Mouse (Mus musculus) urinary bladder, postnatal 36 days (tissue): Measurements from ENCODE around the gene Plek.
"Not testable (repeated sequence)": the region's sequence is repeated elsewhere in the genome, so short reads cannot be mapped to it uniquely, and the experiment has no call there.

ENCODE experiments used
- DNase-seq, 2 experiments: peaks; one replicate each; pipeline ENCODE4 v3.0.0; 2022; ENCODE audit warnings: low spot score in 2 of 2, mixed read lengths in 1 of 2

The Plek gene

GRCm38 (mm10) chr11:17051545-17052475 lies at the start of gene Plek, which contains the start of gene Cnrip1:
Gene Plek (minus strand): TSS chr11:17052381.
Gene Cnrip1 (plus strand): TSS chr11:17051586.
- peak; percentile 18 to 60 for DNase-seq

- peak in 1 of 2 experiments; percentile 4 for DNase-seq
Measured at GRCm38 (mm10) chr11:17086106-17086505, 33.9 kb upstream of the Plek start.

- DNase-seq: no peak
Measured at GRCm38 (mm10) chr11:17083866-17084265, 31.7 kb upstream of the Plek start.

DNA sequence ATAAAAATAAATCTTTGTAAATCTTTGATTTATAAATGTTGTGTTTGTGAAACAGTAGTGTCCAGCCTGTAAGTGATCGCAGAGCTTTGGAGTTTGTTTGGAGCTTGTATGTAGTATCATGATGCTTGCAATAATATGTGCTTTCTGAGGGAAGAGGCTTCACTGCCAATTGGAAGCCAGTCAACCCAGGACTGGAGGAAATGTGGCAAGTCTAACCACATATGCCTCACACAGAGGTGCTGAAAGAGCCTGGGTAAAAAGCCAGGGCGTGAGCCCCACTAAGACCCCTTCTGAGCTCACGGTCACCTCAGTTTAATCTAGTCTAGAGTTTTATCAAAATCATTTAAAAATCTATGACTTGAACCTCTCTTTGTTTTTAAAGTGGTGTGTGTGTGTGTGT lies 31.3 kb upstream of the Plek start:
- no peak for DNase-seq

DNA sequence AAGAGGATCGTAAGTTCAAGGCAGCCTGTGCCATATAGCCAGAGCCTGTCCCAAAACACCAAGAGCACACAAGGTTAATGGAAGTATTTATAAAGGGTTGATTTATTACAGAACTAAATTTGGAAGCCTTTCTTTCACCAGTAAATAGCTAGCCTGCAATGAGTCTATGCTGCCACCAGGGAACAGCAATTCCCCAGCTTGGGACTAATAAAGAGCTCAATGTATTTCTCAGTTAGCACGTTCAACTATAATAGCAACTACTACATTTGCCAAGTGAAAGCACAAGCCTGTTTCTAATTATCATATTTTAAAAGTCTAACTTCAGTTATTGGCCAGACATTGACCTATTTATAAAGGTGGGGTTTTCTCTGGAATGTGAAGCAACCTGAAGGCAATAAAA lies 30.8 kb upstream of the Plek start:
- DNase-seq: no peak

DNA sequence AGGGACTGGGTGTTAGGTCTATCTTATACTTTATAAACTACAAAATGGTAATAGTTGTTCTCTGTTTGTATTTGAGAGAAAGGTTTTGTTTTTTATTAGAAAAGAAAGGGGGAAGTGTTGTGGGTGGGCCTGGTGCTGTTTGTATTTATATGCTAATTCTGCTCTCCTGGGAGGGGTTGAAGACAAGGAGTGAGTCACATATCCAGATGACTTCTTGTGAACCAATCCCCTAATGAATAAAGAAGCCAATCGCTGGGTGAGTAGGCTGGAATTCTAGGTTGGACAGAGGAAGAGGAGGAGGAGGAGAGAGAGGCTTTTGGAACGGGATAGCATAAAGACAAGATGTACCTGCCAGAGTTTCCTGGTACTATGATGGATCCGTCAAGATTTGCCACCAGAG lies 29.9 kb upstream of the Plek start:
- no peak for DNase-seq

DNA sequence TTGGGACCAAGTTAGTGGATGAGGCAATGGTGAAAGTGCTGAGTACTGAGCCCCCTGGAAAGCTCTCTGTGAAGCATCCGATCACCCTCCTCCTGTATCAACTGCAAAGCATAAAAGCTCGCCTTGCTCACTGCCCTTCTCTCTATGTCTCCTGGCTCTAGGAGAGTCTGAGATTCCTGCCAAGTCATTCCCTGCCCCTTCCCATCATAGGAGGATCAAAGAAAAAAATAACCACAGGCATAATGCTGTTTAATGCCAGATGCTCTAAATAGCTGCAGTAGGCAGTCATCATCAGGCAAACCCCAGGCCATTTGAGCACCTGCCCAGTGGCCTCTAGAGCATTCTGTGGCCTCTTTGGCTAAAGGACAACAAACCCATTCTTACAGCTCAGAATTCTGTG lies 23.5 kb upstream of the Plek start:
- no peak for DNase-seq

- DNase-seq: not testable (repeated sequence)
Measured at GRCm38 (mm10) chr11:17069360-17069759, 17.2 kb upstream of the Plek start.

GRCm38 (mm10) chr11:17052476-17053049 lies 382 bp upstream of the Plek start:
- no peak for DNase-seq

- no peak for DNase-seq
Measured at GRCm38 (mm10) chr11:17045806-17046205, 6.4 kb downstream of the Plek start.

DNA sequence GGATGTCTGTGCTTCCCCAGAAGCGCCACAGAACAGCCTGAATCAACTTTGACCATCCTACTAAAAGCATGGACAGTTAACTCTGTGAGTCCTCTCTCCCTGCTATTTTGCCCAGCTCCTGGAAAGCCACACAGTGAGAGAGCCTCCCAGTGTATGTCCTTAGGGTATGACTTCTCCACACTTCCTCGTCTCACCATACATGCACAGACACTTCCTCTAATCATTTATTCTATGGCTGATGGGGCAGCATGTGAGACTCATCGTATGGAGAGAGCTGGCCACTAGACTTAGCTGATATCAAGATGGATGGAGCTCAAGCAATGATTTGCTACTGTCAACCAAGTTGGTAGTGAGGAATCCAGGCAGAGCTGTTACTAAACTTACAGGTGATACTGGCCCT lies 28.2 kb downstream of the Plek start:
- no peak for DNase-seq

DNA sequence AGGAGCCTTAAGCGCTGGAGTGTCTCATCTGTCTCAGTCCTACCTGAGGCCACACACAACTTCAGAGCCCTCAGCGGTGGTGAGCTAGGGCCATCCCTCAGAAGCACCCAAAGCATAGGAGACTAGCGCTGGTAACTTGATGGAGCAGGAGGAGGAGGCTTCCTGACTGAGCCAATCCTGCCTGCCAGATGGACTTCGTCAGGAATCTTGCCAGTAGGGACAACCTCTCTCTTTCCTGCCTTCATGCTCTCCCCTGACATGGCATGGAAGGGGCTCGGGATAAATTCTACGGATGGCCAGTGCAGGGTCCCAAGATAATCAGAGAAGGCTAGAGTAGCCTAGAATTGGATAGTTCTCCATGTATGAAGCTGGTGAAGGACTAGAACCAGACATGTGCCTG lies 29.0 kb downstream of the Plek start:
- no peak for DNase-seq

DNA sequence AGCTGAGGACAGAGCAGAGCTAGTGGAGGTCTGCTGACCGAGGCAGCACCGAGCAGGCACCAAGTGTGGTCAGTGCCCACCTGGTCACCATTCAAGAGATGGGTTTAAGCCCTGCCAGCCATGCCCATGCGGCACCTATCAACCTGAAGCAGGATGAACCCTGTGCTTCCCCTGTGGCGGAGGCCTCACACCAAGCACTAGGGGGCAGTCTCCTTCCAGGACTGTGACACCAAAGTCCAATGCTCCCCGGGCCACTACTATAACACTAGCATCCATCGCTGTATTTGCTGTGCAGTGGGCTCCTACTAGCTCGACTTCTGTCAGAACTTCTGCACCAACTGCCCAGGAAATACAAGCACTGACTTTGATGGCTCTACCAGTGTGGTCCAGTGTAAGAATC lies 32.9 kb downstream of the Plek start:
- no peak for DNase-seq

DNA sequence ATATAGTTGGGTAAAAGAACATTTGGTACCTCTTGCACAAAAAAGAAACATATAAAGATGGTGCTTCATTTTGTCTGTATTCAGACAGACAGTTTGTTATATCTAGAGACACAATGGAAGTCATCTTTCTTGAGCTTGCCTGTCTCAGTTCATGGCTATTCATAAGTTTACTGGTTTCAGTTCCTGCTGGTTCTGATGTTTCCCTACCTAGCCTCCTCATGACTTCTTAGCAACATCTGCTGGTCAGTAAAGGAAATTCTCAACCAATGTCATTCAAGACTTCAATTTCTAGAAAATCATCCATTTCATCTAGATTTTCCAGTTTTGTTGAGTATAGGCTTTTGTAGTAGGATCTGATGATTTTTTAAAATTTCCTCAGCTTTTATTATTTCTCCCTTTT lies 39.2 kb downstream of the Plek start:
- no peak for DNase-seq

DNA sequence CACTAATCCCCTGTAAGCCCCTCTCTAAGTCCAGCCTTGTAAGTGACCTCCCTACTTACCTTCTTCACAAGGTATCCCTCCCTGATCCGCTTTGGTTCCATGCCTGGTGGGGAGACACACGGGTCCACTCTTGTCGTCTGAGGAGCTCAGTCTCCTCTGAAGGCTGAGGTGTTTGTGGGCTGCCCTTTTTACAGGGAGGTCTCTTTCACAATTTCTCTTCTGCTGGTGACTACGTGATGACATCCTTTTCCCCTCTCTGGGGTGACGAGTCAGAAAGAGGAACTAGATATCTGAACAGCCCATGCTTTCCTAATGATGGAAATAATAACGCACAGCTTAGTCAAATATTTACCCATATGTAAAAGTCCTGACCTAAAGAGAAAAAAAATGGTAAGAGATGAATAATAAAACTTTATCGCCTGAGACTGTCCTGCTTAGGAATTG lies 43.7 kb downstream of the Plek start:
- DNase-seq: no peak

DNA sequence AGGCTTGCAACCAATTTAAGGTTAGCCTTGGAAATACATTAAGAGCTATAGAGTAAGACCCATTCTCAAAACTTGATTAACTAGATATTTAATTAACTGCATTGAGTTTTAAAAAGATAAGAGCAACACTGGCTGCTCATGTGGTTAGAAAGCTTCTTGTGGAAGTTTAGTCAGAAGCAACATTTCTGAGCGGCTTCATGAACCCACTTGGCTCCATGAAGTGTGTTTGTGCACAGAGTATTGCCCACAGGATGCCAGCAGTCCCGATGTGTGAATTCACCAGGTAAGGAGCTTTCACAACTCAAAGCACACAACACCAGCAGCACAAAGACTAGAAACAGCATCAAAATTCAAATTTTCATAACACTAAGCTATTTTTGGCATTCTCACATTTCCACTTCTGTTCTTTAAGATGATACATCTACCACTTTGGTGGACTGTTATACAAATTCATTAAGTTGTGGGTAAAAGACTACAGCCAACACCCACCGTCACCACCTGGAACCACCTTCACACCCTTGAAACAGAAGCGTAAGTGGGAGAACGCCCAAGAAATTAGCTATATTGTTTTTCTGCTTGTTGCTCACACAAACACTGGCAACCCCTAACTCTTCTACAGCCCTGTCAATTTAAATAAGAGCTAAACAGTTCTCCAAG lies 44.5 kb downstream of the Plek start:
- no peak for DNase-seq

DNA sequence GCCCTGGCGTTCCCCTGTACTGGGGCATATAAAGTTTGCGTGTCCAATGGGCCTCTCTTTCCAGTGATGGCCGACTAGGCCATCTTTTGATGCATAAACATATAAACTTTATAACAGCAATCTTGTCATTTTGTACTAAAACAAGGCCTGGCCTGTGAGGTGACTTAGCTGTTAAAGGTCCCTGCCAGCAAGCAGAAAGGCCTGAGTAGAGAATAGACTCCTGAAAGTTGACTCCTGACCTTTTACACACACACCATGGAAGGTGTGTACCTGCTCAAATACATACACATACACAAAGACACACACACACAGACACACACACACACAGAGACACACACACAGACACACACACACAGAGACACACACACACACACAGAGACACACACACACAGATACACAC lies 45.7 kb downstream of the Plek start:
- DNase-seq: not testable (repeated sequence)

GRCm38 (mm10) chr11:17004899-17005846 lies 47.0 kb downstream of the Plek start:
- no peak for DNase-seq

GRCm38 (mm10) chr11:17003757-17004156 lies 48.4 kb downstream of the Plek start:
- no peak for DNase-seq

DNA sequence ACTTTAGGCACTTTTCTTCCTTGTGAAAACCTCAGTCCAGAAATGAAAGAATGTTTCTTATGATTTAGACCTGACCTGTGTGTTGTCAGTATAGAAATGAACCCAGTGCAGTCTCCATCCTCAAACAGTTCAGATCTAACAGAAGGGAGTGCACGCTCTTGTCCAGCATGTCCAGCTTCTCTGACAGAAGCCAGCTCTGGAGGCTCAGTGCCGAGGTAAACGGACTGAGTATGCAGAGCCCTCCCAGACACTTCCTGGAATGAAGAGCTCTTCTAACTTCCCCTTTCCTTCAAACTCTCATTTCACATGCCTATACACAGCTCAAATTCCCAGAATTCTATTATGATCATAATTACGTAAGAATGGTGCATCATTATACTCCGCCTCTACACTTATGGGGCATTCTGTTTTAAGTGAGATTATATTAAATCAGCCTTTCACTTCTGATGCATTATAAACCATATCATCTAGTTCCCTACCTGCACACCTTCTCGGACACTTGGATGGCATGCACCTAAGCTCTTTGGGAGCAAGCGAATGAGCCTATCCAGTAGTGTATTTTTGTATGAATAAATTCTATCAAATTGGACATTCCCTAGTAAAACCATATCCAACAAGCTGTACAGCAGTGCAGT lies 49.3 kb downstream of the Plek start:
- no peak for DNase-seq
